ENCODE assay signal across 7 mouse cellular contexts in the genomic region with DNA sequence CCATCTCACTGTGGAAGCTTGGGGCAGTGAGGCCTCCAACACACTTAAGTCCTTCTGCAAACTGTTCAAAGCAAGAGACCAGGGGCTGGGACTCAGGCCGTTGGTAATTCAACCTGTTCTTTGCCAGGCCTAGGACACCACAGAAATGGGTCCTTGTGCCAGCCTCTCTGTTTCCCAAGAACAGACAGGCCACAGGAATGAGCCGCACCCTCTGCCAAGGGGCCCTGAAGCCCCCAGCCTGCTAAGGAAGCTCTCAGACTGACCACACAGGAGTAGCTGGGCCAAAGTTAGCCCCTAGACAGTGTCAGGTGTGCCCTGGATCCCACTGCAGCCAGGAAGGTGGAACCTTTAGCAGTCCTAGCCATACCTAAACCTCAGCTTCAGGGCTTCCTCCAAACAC. TPM values are rescaled to one million over a fixed set of nuclear protein-coding genes. Genes with fewer than 3 reads are reported as not detected.
DNase-seq lines count a peak whose midpoint lies in the region; ATAC-seq lines count a peak whose summit lies in the region.

No protein-coding gene starts in this region.

- peak overlapping the region; percentile 53 for H3K4me2 ChIP-seq in embryonic facial prominence, embryonic 14.5 days (ENCODE audit: low read depth, low read length)
- H3K4me2 ChIP-seq in hindbrain, embryonic 11.5 days (replicated peaks; ENCODE audit: low read depth, low read length), result peak overlapping the region; percentile 92
- H3K4me2 ChIP-seq in lung, embryonic 15.5 days, result peak overlapping the region; percentile 90

- H3K9me3 ChIP-seq in megakaryocyte, embryonic 14.5 days, result no peaks in the 10 kb centered on the region
- no peaks in the 10 kb centered on the region for H3K9me3 ChIP-seq in embryonic facial prominence, embryonic 14.5 days (ENCODE audit: control insufficient read depth, low read length)
- H3K9me3 ChIP-seq in hindbrain, embryonic 11.5 days (ENCODE audit: control insufficient read depth, low read length), result no peaks in the 10 kb centered on the region
- H3K9me3 ChIP-seq in lung, embryonic 15.5 days, result no peaks in the 10 kb centered on the region

- no peak for ATAC-seq in megakaryocyte, adult 5-6 weeks (ENCODE audit: poor library complexity, severe bottlenecking)
- no peak for ATAC-seq in embryonic facial prominence, embryonic 14.5 days (ENCODE audit: low read depth)
- ATAC-seq in hindbrain, embryonic 11.5 days (ENCODE audit: low FRiP score), result no peak
- no peak for ATAC-seq in lung, embryonic 15.5 days (ENCODE audit: borderline replicate concordance, extremely low read depth, low FRiP score, low TSS enrichment)
- ATAC-seq in granulocyte monocyte progenitor cell, adult 5-6 weeks (replicated peaks; ENCODE audit: poor library complexity, severe bottlenecking), result no peak

- peaks cover 48% of the 10 kb centered on the region for H3K36me3 ChIP-seq in megakaryocyte, embryonic 14.5 days (replicated peaks; ENCODE audit: low read length)
- H3K36me3 ChIP-seq in embryonic facial prominence, embryonic 14.5 days (ENCODE audit: control insufficient read depth, insufficient read depth, low read length), result peaks cover 32% of the 10 kb centered on the region; the same call in 1 of the 2 replicates
- no peaks in the 10 kb centered on the region for H3K36me3 ChIP-seq in hindbrain, embryonic 11.5 days (ENCODE audit: control insufficient read depth, insufficient read depth, low read length)
- peaks cover 3% of the 10 kb centered on the region; the same call in 1 of the 2 replicates for H3K36me3 ChIP-seq in lung, embryonic 15.5 days

- H3K4me1 ChIP-seq in megakaryocyte, embryonic 14.5 days, result peaks cover 81% of the 10 kb centered on the region
- H3K4me1 ChIP-seq in embryonic facial prominence, embryonic 14.5 days (ENCODE audit: control insufficient read depth, insufficient read depth, low read length), result peaks cover 36% of the 10 kb centered on the region
- peaks cover 12% of the 10 kb centered on the region for H3K4me1 ChIP-seq in hindbrain, embryonic 11.5 days (replicated peaks; ENCODE audit: control insufficient read depth, insufficient read depth, low read length)
- peaks cover 58% of the 10 kb centered on the region for H3K4me1 ChIP-seq in lung, embryonic 15.5 days

- no peak for DNase-seq in embryonic facial prominence, embryonic 14.5 days (ENCODE audit: low spot score)
- no peak for DNase-seq in hindbrain, embryonic 11.5 days (ENCODE audit: low spot score)
- DNase-seq in embryo, embryonic 9.5 days (ENCODE audit: extremely low spot score), result no peak

- H3K27ac ChIP-seq in embryonic facial prominence, embryonic 14.5 days (replicated peaks; ENCODE audit: low read depth, low read length), result peak overlapping the region; percentile 92
- no peak overlapping the region for H3K27ac ChIP-seq in hindbrain, embryonic 11.5 days (ENCODE audit: low read depth, low read length)
- H3K27ac ChIP-seq in lung, embryonic 15.5 days, result peak overlapping the region; percentile 97; the same call in 1 of the 2 replicates

- H3K4me3 ChIP-seq in megakaryocyte, embryonic 14.5 days (replicated peaks), result peak overlapping the region; percentile 100
- H3K4me3 ChIP-seq in embryonic facial prominence, embryonic 14.5 days (ENCODE audit: low read depth, low read length), result peak overlapping the region; percentile 95
- peak overlapping the region; percentile 89 for H3K4me3 ChIP-seq in hindbrain, embryonic 11.5 days (ENCODE audit: low read depth, low read length)
- H3K4me3 ChIP-seq in lung, embryonic 15.5 days, result peak overlapping the region; percentile 92

- H3K27me3 ChIP-seq in megakaryocyte, embryonic 14.5 days (replicated peaks), result no peaks in the 10 kb centered on the region
- H3K27me3 ChIP-seq in embryonic facial prominence, embryonic 14.5 days (replicated peaks; ENCODE audit: control insufficient read depth, insufficient read depth, low read length), result no peaks in the 10 kb centered on the region
- H3K27me3 ChIP-seq in hindbrain, embryonic 11.5 days (ENCODE audit: control insufficient read depth, insufficient read depth, low read length), result 0 out of 2 replicates have a peak, but pooled peaks cover 2% of the 10 kb centered on the region
- H3K27me3 ChIP-seq in lung, embryonic 15.5 days, result no peaks in the 10 kb centered on the region

- WGBS in embryonic facial prominence, embryonic 14.5 days, result 42% methylated on average over 2 of the region's 2 CpGs
- 70% methylated on average over 2 of the region's 2 CpGs for WGBS in hindbrain, embryonic 11.5 days
- WGBS in lung, embryonic 15.5 days, result 45% methylated on average over 2 of the region's 2 CpGs

- H3K9ac ChIP-seq in embryonic facial prominence, embryonic 14.5 days (ENCODE audit: low read depth, low read length), result peak overlapping the region; percentile 91
- peak overlapping the region; percentile 77 for H3K9ac ChIP-seq in hindbrain, embryonic 11.5 days (ENCODE audit: low read depth, low read length)
- H3K9ac ChIP-seq in lung, embryonic 15.5 days, result peak overlapping the region; percentile 87

RNA-seq across cellular contexts. Expression of a gene that starts 1.1 kb away (rescaled TPM):
- 12.3 and 31.0 TPM in 2 replicates for polyA plus RNA-seq in megakaryocyte, embryonic 14.5 days (2012; ENCODE audit: insufficient read depth, low replicate concordance)
- 16.2 and 17.6 TPM in 2 replicates for total RNA-seq in megakaryocyte, adult 5-6 weeks (2015)
- 19.8 and 21.6 TPM in 2 replicates for total RNA-seq in megakaryocyte, adult 5-6 weeks (2017)
- polyA plus RNA-seq in embryonic facial prominence, embryonic 14.5 days (2014; fragmentation: Nextera tagmentation; extraction: Ambion mirVana), result 53.5 and 53.7 TPM in 2 replicates
- 23.7 and 29.2 TPM in 2 replicates for polyA plus RNA-seq in hindbrain, embryonic 11.5 days (2014; fragmentation: Nextera tagmentation; extraction: Ambion mirVana)
- polyA plus RNA-seq in lung, embryonic 15.5 days (2015; fragmentation: Nextera tagmentation; extraction: Ambion mirVana), result 44.5 and 50.0 TPM in 2 replicates
- total RNA-seq in granulocyte monocyte progenitor cell, adult 5-6 weeks (2014; fragmentation: Nextera tagmentation), result 36.7 and 43.4 TPM in 2 replicates
- 21.6 and 22.7 TPM in 2 replicates for total RNA-seq in granulocyte monocyte progenitor cell, adult 5-6 weeks (2017)

RNA-seq across cellular contexts. Expression of a gene that starts 17.1 kb away (rescaled TPM):
- polyA plus RNA-seq in megakaryocyte, embryonic 14.5 days (2012; ENCODE audit: insufficient read depth, low replicate concordance), result 1.6 TPM in 1 of 2 replicates, not detected in the other
- 33.6 and 41.4 TPM in 2 replicates for total RNA-seq in megakaryocyte, adult 5-6 weeks (2015)
- total RNA-seq in megakaryocyte, adult 5-6 weeks (2017), result 44.8 and 53.7 TPM in 2 replicates
- polyA plus RNA-seq in embryonic facial prominence, embryonic 14.5 days (2014; fragmentation: Nextera tagmentation; extraction: Ambion mirVana), result 26.8 and 28.3 TPM in 2 replicates
- polyA plus RNA-seq in hindbrain, embryonic 11.5 days (2014; fragmentation: Nextera tagmentation; extraction: Ambion mirVana), result 44.1 and 46.9 TPM in 2 replicates
- 42.2 and 43.9 TPM in 2 replicates for polyA plus RNA-seq in lung, embryonic 15.5 days (2015; fragmentation: Nextera tagmentation; extraction: Ambion mirVana)
- 56.3 and 65.6 TPM in 2 replicates for total RNA-seq in granulocyte monocyte progenitor cell, adult 5-6 weeks (2014; fragmentation: Nextera tagmentation)
- 168 and 214 TPM in 2 replicates for total RNA-seq in granulocyte monocyte progenitor cell, adult 5-6 weeks (2017)

RNA-seq across cellular contexts. Expression of a gene that starts 17.1 kb away (rescaled TPM):
- 0.21 TPM in 1 of 2 replicates, not detected in the other for polyA plus RNA-seq in megakaryocyte, embryonic 14.5 days (2012; ENCODE audit: insufficient read depth, low replicate concordance)
- total RNA-seq in megakaryocyte, adult 5-6 weeks (2015), result 1.7 and 3.9 TPM in 2 replicates
- total RNA-seq in megakaryocyte, adult 5-6 weeks (2017), result 1.2 and 2.7 TPM in 2 replicates
- 0.94 and 1.9 TPM in 2 replicates for polyA plus RNA-seq in embryonic facial prominence, embryonic 14.5 days (2014; fragmentation: Nextera tagmentation; extraction: Ambion mirVana)
- 0.26 and 1.2 TPM in 2 replicates for polyA plus RNA-seq in hindbrain, embryonic 11.5 days (2014; fragmentation: Nextera tagmentation; extraction: Ambion mirVana)
- 0.60 and 1.2 TPM in 2 replicates for polyA plus RNA-seq in lung, embryonic 15.5 days (2015; fragmentation: Nextera tagmentation; extraction: Ambion mirVana)
- total RNA-seq in granulocyte monocyte progenitor cell, adult 5-6 weeks (2014; fragmentation: Nextera tagmentation), result 0.58 and 0.97 TPM in 2 replicates
- 0.69 and 2.5 TPM in 2 replicates for total RNA-seq in granulocyte monocyte progenitor cell, adult 5-6 weeks (2017)

Comparison
In these comparisons a context has a peak if more than half of its experiments do, and no peak if none do; other contexts are left out.
1. RNA of a gene that starts 17.1 kb away (polyA plus RNA-seq): 44.1 to 46.9 TPM in hindbrain, embryonic 11.5 days, 42.2 to 43.9 TPM in lung, embryonic 15.5 days and 26.8 to 28.3 TPM in embryonic facial prominence, embryonic 14.5 days; 1.6 TPM in megakaryocyte, embryonic 14.5 days; every median in the first group is over 10 times any median in the second.
2. Peak in every context shown above with its lines, with median percentiles within 50 percentile points of each other: H3K4me3 ChIP-seq, H3K4me2 ChIP-seq and H3K9ac ChIP-seq.